Mouse (Mus musculus) olfactory bulb, adult 2 months (tissue): ENCODE data around the gene Ddx47. TPM values are rescaled to one million over a fixed set of nuclear protein-coding genes. Genes with fewer than 3 reads are reported as not detected.

ENCODE experiments used
- H3K27ac ChIP-seq: fragments of 200-500 bp; 2 replicates; pipeline ENCODE4 v1.5.1; 2012; ENCODE audit warnings: low read depth, low read length; ENCODE audit not compliant: insufficient read depth
- H3K4me1 ChIP-seq: fragments of 200-500 bp; 2 replicates; pipeline ENCODE4 v1.6.1; 2012; ENCODE audit warnings: low read length; ENCODE audit not compliant: control insufficient read depth, insufficient read depth
- H3K4me3 ChIP-seq: fragments of 200-500 bp; 2 replicates; pipeline ENCODE4 v1.5.1; 2012; ENCODE audit warnings: mild to moderate bottlenecking, low read depth, low read length, moderate library complexity; ENCODE audit not compliant: insufficient read depth
- CTCF ChIP-seq: fragments of 200-500 bp; IDR thresholded peaks from 2 replicates; pipeline ENCODE4 v1.5.1; 2012; ENCODE audit warnings: low read depth, mild to moderate bottlenecking, low read length, moderate library complexity; ENCODE audit not compliant: insufficient read depth
- POLR2A ChIP-seq: fragments of 200-500 bp; IDR thresholded peaks from 2 replicates; pipeline ENCODE4 v1.6.1; 2012; ENCODE audit warnings: mild to moderate bottlenecking, low read depth, low read length, moderate library complexity; ENCODE audit not compliant: insufficient read depth
- WGBS: fragments of 180-500 bp; shearing (Covaris S2); methylation state at CpG from one replicate; pipeline ENCODE4 v1.1.7; 2018; 5-methylcytosine and 5-hydroxymethylcytosine counted together
- polyA plus RNA-seq: library from polyadenylated mRNA; stranded (reverse); fragments of >200 nt; gene quantifications from 2 replicates; pipeline ENCODE4 v1.2.4, GENCODE M21; 2012; ENCODE audit warnings: low replicate concordance; ENCODE audit not compliant: missing spikeins, insufficient read depth, insufficient read length

Gene Ddx47
- polyA plus RNA-seq, 1 experiment: not detected

GRCm38 (mm10) chr6:134998076-134998475 is 13.3 kb upstream of the Ddx47 start:
- 93% methylated on average over 8 of the region's 8 CpGs for WGBS
- Histone ChIP-seq H3K27ac (no peak overlapping the region), H3K4me1 (peaks cover 5% of the 10 kb centered on the region; the same call in 1 of the 2 replicates), H3K4me3 (no peak overlapping the region)
- TF ChIP-seq CTCF (no peak), POLR2A (no peak)

GRCm38 (mm10) chr6:134998781-134999180 is 12.6 kb upstream of the Ddx47 start:
- peaks cover 5% of the 10 kb centered on the region; the same call in 1 of the 2 replicates for H3K4me1 ChIP-seq
- no peak overlapping the region for H3K27ac ChIP-seq
- 70% methylated on average over 3 of the region's 3 CpGs for WGBS
- no peak for TF ChIP-seq CTCF
- TF ChIP-seq POLR2A: no peak
- no peak overlapping the region for H3K4me3 ChIP-seq

DNA sequence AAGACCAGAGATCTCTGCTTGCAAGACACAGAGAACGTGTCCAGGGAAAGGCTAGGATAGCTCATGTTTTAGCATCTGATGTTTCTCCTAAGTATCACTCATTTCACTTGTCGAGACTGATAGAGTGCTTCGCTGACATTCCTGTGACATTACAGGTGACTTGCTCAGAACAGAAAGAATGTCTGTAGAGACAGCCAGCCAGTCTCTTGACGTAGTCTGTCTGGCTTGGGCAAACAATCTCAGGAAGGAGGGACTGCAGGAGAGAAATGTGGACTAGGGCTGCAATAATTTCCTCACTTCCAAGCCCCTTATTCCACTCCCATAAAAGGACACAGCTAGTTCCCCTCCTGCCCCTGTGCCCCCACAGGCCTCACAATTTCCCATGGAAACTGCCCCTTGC is 11.1 kb upstream of the Ddx47 start:
- H3K4me3 ChIP-seq: no peak overlapping the region
- H3K27ac ChIP-seq: no peak overlapping the region
- H3K4me1 ChIP-seq: no peaks in the 10 kb centered on the region
- 84% methylated on average over 4 of the region's 4 CpGs for WGBS
- TF ChIP-seq POLR2A: no peak
- TF ChIP-seq CTCF: no peak

GRCm38 (mm10) chr6:135001991-135002390 is 9.4 kb upstream of the Ddx47 start:
- H3K4me1 ChIP-seq: no peaks in the 10 kb centered on the region
- H3K4me3 ChIP-seq: no peak overlapping the region

DNA sequence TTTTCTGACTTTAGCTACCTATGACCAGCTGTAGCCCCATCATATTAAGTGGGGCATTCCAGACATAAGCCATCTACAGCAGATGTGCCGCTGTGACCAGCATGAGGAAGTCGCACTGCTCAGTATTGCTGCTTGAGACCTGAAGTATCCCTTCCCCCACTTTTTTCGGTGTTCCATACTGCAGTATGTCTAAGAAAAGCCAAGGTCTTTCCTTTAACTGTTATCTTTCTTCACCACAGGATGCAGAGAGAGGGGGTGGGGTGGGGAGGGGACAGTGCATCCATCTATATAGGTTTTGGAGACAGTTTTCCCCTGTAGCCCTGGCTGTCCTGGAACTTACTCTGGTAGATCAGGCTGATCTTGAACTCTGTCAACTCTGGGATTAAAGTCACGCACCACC is 5.0 kb upstream of the Ddx47 start:
- WGBS: 93% methylated on average over 4 of the region's 4 CpGs
- H3K4me3 ChIP-seq: no peak overlapping the region

More at GRCm38 (mm10) chr6:135001991-135002390, 9.4 kb upstream of the Ddx47 start:
- TF ChIP-seq POLR2A: no peak
- no peak for TF ChIP-seq CTCF
- WGBS: 93% methylated on average over 4 of the region's 4 CpGs
- no peak overlapping the region for H3K27ac ChIP-seq

GRCm38 (mm10) chr6:135011734-135012116 is 313 bp downstream of the Ddx47 start:
- Histone ChIP-seq H3K4me1 (no peaks in the 10 kb centered on the region), H3K27ac (peak overlapping the region; percentile 35; the same call in 1 of the 2 replicates), H3K4me3 (peak overlapping the region; percentile 69)
- 2% methylated on average over 14 of the region's 14 CpGs for WGBS
- TF ChIP-seq POLR2A: no peak
- no peak for TF ChIP-seq CTCF

More for the DNA sequence above, 5.0 kb upstream of the Ddx47 start:
- Histone ChIP-seq H3K4me1 (no peaks in the 10 kb centered on the region), H3K27ac (no peak overlapping the region)
- TF ChIP-seq CTCF: no peak
- TF ChIP-seq POLR2A: no peak

- TF ChIP-seq CTCF: no peak
- 93% methylated on average over 11 of the region's 11 CpGs for WGBS
- Histone ChIP-seq H3K27ac (no peak overlapping the region), H3K4me3 (no peak overlapping the region), H3K4me1 (no peaks in the 10 kb centered on the region)
These were observed 5.8 kb downstream of the Ddx47 start for GRCm38 (mm10) chr6:135017211-135017610.

DNA sequence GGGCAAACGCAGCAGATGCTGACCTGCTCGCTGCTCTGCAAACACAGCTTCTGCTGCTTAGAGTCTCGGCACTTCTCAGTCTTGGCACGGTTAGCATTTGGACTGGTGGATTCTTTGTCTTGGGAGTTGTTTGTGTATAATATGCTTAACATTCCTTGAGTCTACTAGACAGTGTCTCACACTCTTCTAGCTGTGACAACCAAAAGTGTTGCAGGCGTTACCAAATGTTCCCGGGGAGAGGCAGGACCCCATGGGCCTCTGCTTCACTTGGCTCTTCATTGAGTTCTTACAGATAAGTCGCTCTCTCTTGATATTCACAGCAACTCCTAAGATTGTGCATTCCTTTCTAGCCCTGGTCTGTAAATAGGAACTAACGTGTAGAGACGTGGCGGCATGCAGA is 8.2 kb downstream of the Ddx47 start:
- Histone ChIP-seq H3K27ac (no peak overlapping the region), H3K4me3 (no peak overlapping the region), H3K4me1 (no peaks in the 10 kb centered on the region)
- TF ChIP-seq POLR2A: no peak
- no peak for TF ChIP-seq CTCF
- WGBS: 80% methylated on average over 10 of the region's 10 CpGs

GRCm38 (mm10) chr6:135021633-135022032 is 10.2 kb downstream of the Ddx47 start:
- 91% methylated on average over 3 of the region's 3 CpGs for WGBS
- H3K4me1 ChIP-seq: no peaks in the 10 kb centered on the region
- no peak overlapping the region for H3K27ac ChIP-seq
- H3K4me3 ChIP-seq: no peak overlapping the region
- TF ChIP-seq POLR2A (no peak), CTCF (no peak)

GRCm38 (mm10) chr6:135023379-135023778 is 12.0 kb downstream of the Ddx47 start:
- WGBS: 94% methylated on average over 14 of the region's 14 CpGs
- H3K4me1 ChIP-seq: no peaks in the 10 kb centered on the region
- H3K27ac ChIP-seq: no peak overlapping the region
- TF ChIP-seq POLR2A (no peak), CTCF (no peak)
- H3K4me3 ChIP-seq: no peak overlapping the region
